Mouse (Mus musculus) CH12.LX (cell line): ENCODE measurements around the gene Myrip. TPM values are rescaled to one million over a fixed set of nuclear protein-coding genes. Genes with fewer than 3 reads are reported as not detected.

Experiments used
- DNase-seq: peaks from one replicate; pipeline ENCODE4 v3.0.0-alpha.2; 2013; ENCODE audit errors: extremely low read depth
- H3K27ac ChIP-seq: 2 replicates; pipeline ENCODE4 v1.5.1; 2012; ENCODE audit warnings: low read depth, mild to moderate bottlenecking, control low read depth, moderate library complexity; ENCODE audit not compliant: insufficient read depth
- H3K27me3 ChIP-seq: replicated peaks from 2 replicates; pipeline ENCODE3; 2012; ENCODE audit warnings: inconsistent platforms
- H3K36me3 ChIP-seq, 2 experiments: replicated peaks in 1 of 2; 2 replicates each; pipeline versions ENCODE3 to v1.6.1; 2012; ENCODE audit warnings: inconsistent platforms in 1 of 2, low read length in 1 of 2, mild to moderate bottlenecking in 1 of 2, mixed read lengths in 1 of 2, moderate library complexity in 1 of 2; ENCODE audit not compliant: control insufficient read depth in 1 of 2, insufficient read depth in 1 of 2
- H3K4me1 ChIP-seq, 2 experiments: 2 replicates each; pipeline ENCODE4 v1.6.1; 2012; ENCODE audit warnings: inconsistent platforms in 1 of 2, moderate library complexity in 1 of 2; ENCODE audit not compliant: insufficient read depth in 2 of 2, control insufficient read depth in 1 of 2
- H3K4me2 ChIP-seq: 2 replicates; pipeline ENCODE4 v1.6.1; 2012; ENCODE audit warnings: low read depth, mild to moderate bottlenecking, control low read depth; ENCODE audit not compliant: poor library complexity, insufficient read depth, severe bottlenecking
- H3K4me3 ChIP-seq, 3 experiments: fragments of 150-350 bp in 1 of 3; sonication (generic) in 1 of 3; replicated peaks in 1 of 3; 2 replicates each; pipeline versions ENCODE3 to v1.5.1; 2011 to 2012; ENCODE audit warnings: low read depth in 2 of 3, low read length in 2 of 3, mild to moderate bottlenecking in 2 of 3, moderate library complexity in 2 of 3, control low read depth in 1 of 3, improper control_type of control experiment in 1 of 3, inconsistent platforms in 1 of 3, mixed read lengths in 1 of 3; ENCODE audit not compliant: poor library complexity in 1 of 3
- H3K79me2 ChIP-seq: replicated peaks from 2 replicates; pipeline ENCODE4 v1.6.1; 2012; ENCODE audit warnings: mild to moderate bottlenecking, moderate library complexity; ENCODE audit not compliant: control insufficient read depth, poor library complexity, insufficient read depth, severe bottlenecking; ENCODE audit errors: extremely low read depth
- H3K9ac ChIP-seq: 2 replicates; pipeline ENCODE4 v1.6.1; 2012; ENCODE audit warnings: low read depth, mild to moderate bottlenecking, control low read depth, moderate library complexity; ENCODE audit not compliant: insufficient read depth
- H3K9me3 ChIP-seq: replicated peaks from 2 replicates; pipeline ENCODE3; 2012; ENCODE audit warnings: low read length, inconsistent platforms, mixed read lengths
- BHLHE40 ChIP-seq: IDR thresholded peaks from 2 replicates; pipeline ENCODE4 v1.6.1; 2011; ENCODE audit warnings: mild to moderate bottlenecking, low read depth, low read length, improper control_type of control experiment
- CHD1 ChIP-seq: IDR thresholded peaks from 2 replicates; pipeline ENCODE4 v1.6.1; 2012; ENCODE audit warnings: low read depth, low read length, improper control_type of control experiment, inconsistent platforms
- CHD2 ChIP-seq: IDR thresholded peaks from 2 replicates; pipeline ENCODE4 v1.6.1; 2011; ENCODE audit warnings: low read length, improper control_type of control experiment
- CTCF ChIP-seq, 2 experiments: IDR thresholded peaks in 1 of 2; conservative IDR thresholded peaks in 1 of 2; 2 replicates each; pipeline ENCODE4 v1.5.1; 2011 to 2012; ENCODE audit warnings: low read depth in 2 of 2, low read length in 2 of 2, improper control_type of control experiment in 1 of 2, inconsistent platforms in 1 of 2, mild to moderate bottlenecking in 1 of 2, moderate library complexity in 1 of 2
- E2F4 ChIP-seq: IDR thresholded peaks from 2 replicates; pipeline ENCODE4 v1.6.1; 2011; ENCODE audit warnings: low read depth, low read length, improper control_type of control experiment; ENCODE audit not compliant: insufficient replicate concordance
- ELF1 ChIP-seq: IDR thresholded peaks from 2 replicates; pipeline ENCODE4 v1.6.1; 2014; ENCODE audit warnings: low read depth, mild to moderate bottlenecking, inconsistent platforms, low read length, improper control_type of control experiment
- EP300 ChIP-seq: IDR thresholded peaks from 2 replicates; pipeline ENCODE4 v1.6.1; 2011; ENCODE audit warnings: low read length, improper control_type of control experiment
- ETS1 ChIP-seq: conservative IDR thresholded peaks from 2 replicates; pipeline ENCODE4 v1.6.1; 2012; ENCODE audit warnings: low read depth, mild to moderate bottlenecking, inconsistent platforms, low read length, improper control_type of control experiment, moderate library complexity
- GABPA ChIP-seq: IDR thresholded peaks from 2 replicates; pipeline ENCODE4 v1.6.1; 2012; ENCODE audit warnings: low read depth, low read length, improper control_type of control experiment, inconsistent platforms; ENCODE audit not compliant: insufficient replicate concordance
- HCFC1 ChIP-seq: IDR thresholded peaks from 2 replicates; pipeline ENCODE4 v1.6.1; 2012; ENCODE audit warnings: low read depth, mild to moderate bottlenecking, inconsistent platforms, low read length, improper control_type of control experiment
- IRF4 ChIP-seq: IDR thresholded peaks from 2 replicates; pipeline ENCODE4 v1.6.1; 2014; ENCODE audit warnings: low read depth, mild to moderate bottlenecking, inconsistent platforms, low read length, improper control_type of control experiment
- JUN ChIP-seq: IDR thresholded peaks from 2 replicates; pipeline ENCODE4 v1.6.1; 2011; ENCODE audit warnings: low read depth, mild to moderate bottlenecking, low read length, improper control_type of control experiment, moderate library complexity; ENCODE audit not compliant: insufficient read depth
- JUND ChIP-seq: conservative IDR thresholded peaks from 2 replicates; pipeline ENCODE4 v1.6.1; 2011; ENCODE audit warnings: low read depth, low read length, improper control_type of control experiment
- KAT2A ChIP-seq: IDR thresholded peaks from 2 replicates; pipeline ENCODE4 v1.6.1; 2012; ENCODE audit warnings: low read length, improper control_type of control experiment, inconsistent platforms; ENCODE audit not compliant: insufficient replicate concordance
- MAFK ChIP-seq: IDR thresholded peaks from 2 replicates; pipeline ENCODE4 v1.6.1; 2011; ENCODE audit warnings: low read length, improper control_type of control experiment; ENCODE audit not compliant: insufficient replicate concordance
- MAX ChIP-seq: IDR thresholded peaks from 2 replicates; pipeline ENCODE4 v1.6.1; 2011; ENCODE audit warnings: low read length, improper control_type of control experiment
- MAZ ChIP-seq: IDR thresholded peaks from 2 replicates; pipeline ENCODE4 v1.6.1; 2012; ENCODE audit warnings: low read depth, mild to moderate bottlenecking, inconsistent platforms, low read length, improper control_type of control experiment, moderate library complexity
- MEF2A ChIP-seq: IDR thresholded peaks from 2 replicates; pipeline ENCODE4 v1.6.1; 2014; ENCODE audit warnings: low read depth, mild to moderate bottlenecking, inconsistent platforms, low read length, improper control_type of control experiment, borderline replicate concordance
- MXI1 ChIP-seq: IDR thresholded peaks from 2 replicates; pipeline ENCODE4 v1.6.1; 2011; ENCODE audit warnings: mild to moderate bottlenecking, low read depth, low read length, improper control_type of control experiment
- MYC ChIP-seq: IDR thresholded peaks from 2 replicates; pipeline ENCODE4 v1.6.1; 2011; ENCODE audit warnings: low read depth, mild to moderate bottlenecking, improper control_type of control experiment, low read length
- NELFE ChIP-seq: IDR thresholded peaks from 2 replicates; pipeline ENCODE4 v1.6.1; 2011; ENCODE audit warnings: low read depth, low read length, improper control_type of control experiment
- NRF1 ChIP-seq: IDR thresholded peaks from 2 replicates; pipeline ENCODE4 v1.6.1; 2014; ENCODE audit warnings: low read depth, mild to moderate bottlenecking, inconsistent platforms, low read length, improper control_type of control experiment, moderate library complexity
- PAX5 ChIP-seq: IDR thresholded peaks from 2 replicates; pipeline ENCODE4 v1.6.1; 2012; ENCODE audit warnings: low read length, inconsistent platforms, mixed read lengths
- POLR2A ChIP-seq: IDR thresholded peaks from 2 replicates; pipeline ENCODE4 v1.6.1; 2011; ENCODE audit warnings: low read depth, mild to moderate bottlenecking, improper control_type of control experiment, low read length
- POLR2AphosphoS2 ChIP-seq: IDR thresholded peaks from 2 replicates; pipeline ENCODE4 v1.6.1; 2011; ENCODE audit warnings: low read depth, low read length, improper control_type of control experiment
- RAD21 ChIP-seq: IDR thresholded peaks from 2 replicates; pipeline ENCODE4 v1.6.1; 2011; ENCODE audit warnings: low read depth, mild to moderate bottlenecking, low read length, improper control_type of control experiment, moderate library complexity
- RCOR1 ChIP-seq: conservative IDR thresholded peaks from 2 replicates; pipeline ENCODE4 v1.6.1; 2012; ENCODE audit warnings: low read depth, mild to moderate bottlenecking, inconsistent platforms, low read length, improper control_type of control experiment
- SIN3A ChIP-seq: IDR thresholded peaks from 2 replicates; pipeline ENCODE4 v1.6.1; 2012; ENCODE audit warnings: low read length, improper control_type of control experiment, inconsistent platforms
- SMC3 ChIP-seq: IDR thresholded peaks from 2 replicates; pipeline ENCODE4 v1.6.1; 2011; ENCODE audit warnings: low read depth, low read length, improper control_type of control experiment
- TBP ChIP-seq: conservative IDR thresholded peaks from 2 replicates; pipeline ENCODE4 v1.6.1; 2011; ENCODE audit warnings: low read depth, low read length, improper control_type of control experiment
- TCF12 ChIP-seq: IDR thresholded peaks from 2 replicates; pipeline ENCODE4 v1.6.1; 2014; ENCODE audit warnings: low read depth, mild to moderate bottlenecking, inconsistent platforms, low read length, improper control_type of control experiment
- UBTF ChIP-seq: IDR thresholded peaks from 2 replicates; pipeline ENCODE4 v1.6.1; 2012; ENCODE audit warnings: low read depth, mild to moderate bottlenecking, inconsistent platforms, low read length, improper control_type of control experiment, moderate library complexity
- USF1 ChIP-seq: IDR thresholded peaks from 2 replicates; pipeline ENCODE4 v1.6.1; 2014; ENCODE audit warnings: low read depth, mild to moderate bottlenecking, inconsistent platforms, low read length, improper control_type of control experiment
- USF2 ChIP-seq: conservative IDR thresholded peaks from 2 replicates; pipeline ENCODE4 v1.6.1; 2011; ENCODE audit warnings: low read depth, low read length, improper control_type of control experiment
- ZC3H11A ChIP-seq: IDR thresholded peaks from 2 replicates; pipeline ENCODE4 v1.6.1; 2012; ENCODE audit warnings: low read depth, mild to moderate bottlenecking, inconsistent platforms, low read length, improper control_type of control experiment
- ZKSCAN1 ChIP-seq: IDR thresholded peaks from 2 replicates; pipeline ENCODE4 v1.6.1; 2012; ENCODE audit warnings: low read depth, inconsistent platforms, low read length, improper control_type of control experiment, borderline replicate concordance
- ZMIZ1 ChIP-seq: IDR thresholded peaks from 2 replicates; pipeline ENCODE4 v1.6.1; 2012; ENCODE audit warnings: low read depth, mild to moderate bottlenecking, inconsistent platforms, low read length, improper control_type of control experiment
- ZNF384 ChIP-seq: IDR thresholded peaks from 2 replicates; pipeline ENCODE4 v1.6.1; 2012; ENCODE audit warnings: low read depth, low read length, improper control_type of control experiment, inconsistent platforms
- dilution Hi-C: fragments of 300-500 bp; cut with MboI; formaldehyde crosslinking; loops from 2 replicates; pipeline ENCODE4 v1.14.3; 2020; ENCODE audit warnings: low sequenced_read_pairs; ENCODE audit not compliant: extremely low pct_unique_long_range_greater_than_20kb, extremely low pct_ligation_motif_present
- in situ Hi-C: fragments of 300-500 bp; cut with MboI; formaldehyde crosslinking; loops from 3 replicates; pipeline ENCODE4 v1.14.3; 2019; ENCODE audit warnings: low sequenced_read_pairs, low pct_ligation_motif_present, low pct_unique_long_range_greater_than_20kb, mixed read lengths
- polyA plus RNA-seq: library from polyadenylated mRNA; unstranded; fragments of >175 nt; gene quantifications from 2 replicates; pipeline ENCODE4 v1.2.1, GENCODE M21; 2012; ENCODE audit warnings: low read depth; ENCODE audit not compliant: insufficient read length
- total RNA-seq, 2 experiments: library from RNA; depleted of rRNA; stranded (reverse); fragments of 300-350 nt in 1 of 2; fragments of >200 nt in 1 of 2; gene quantifications; 2 replicates each; pipeline ENCODE4 v1.2.3; 2012 to 2014

The Myrip gene
- total and polyA plus RNA-seq, 3 experiments: not detected

GRCm38 (mm10) chr9:120371633-120372032, 70.3 kb downstream of the Myrip start:
- no peaks in the 10 kb centered on the region for H3K79me2 ChIP-seq
- H3K4me3 ChIP-seq: no peak overlapping the region
- in situ Hi-C loops (loop anchor here (10.0 kb wide), 1 partner anchor 167 kb away; no protein-coding TSS in a partner anchor), dilution Hi-C loops (no loop called here)
- H3K27ac ChIP-seq: peak overlapping the region; percentile 92
- H3K4me2 ChIP-seq: peak overlapping the region; percentile 11
- TF ChIP-seq RCOR1: 0 out of 2 replicates have a peak, but pooled peaks have one; percentile 58
- TF ChIP-seq HCFC1: no peak
- TF ChIP-seq USF1: no peak
- TF ChIP-seq TBP: no peak
- TF ChIP-seq ELF1: no peak
- TF ChIP-seq CTCF (conservative IDR thresholded peaks at IDR 0.05 in 1 of 2, IDR thresholded peaks at IDR 0.05 in 1 of 2; ENCODE audit: low read depth in 2 of 2, low read length in 2 of 2): no peak
- no peak for TF ChIP-seq CHD1
- TF ChIP-seq SMC3: no peak
- TF ChIP-seq POLR2AphosphoS2: no peak
- TF ChIP-seq NELFE: no peak
- TF ChIP-seq GABPA: no peak
- no peak for TF ChIP-seq MXI1
- no peak for TF ChIP-seq KAT2A
- TF ChIP-seq NRF1: no peak
- TF ChIP-seq UBTF: no peak
- no peak for TF ChIP-seq MAFK
- TF ChIP-seq MAZ: 0 out of 2 replicates have a peak, but pooled peaks have one; percentile 36
- no peak for TF ChIP-seq ZC3H11A
- no peak for TF ChIP-seq MAX
- peak; percentile 63; the same call in 1 of the 2 replicates for TF ChIP-seq JUN
- TF ChIP-seq EP300: peak; percentile 89
- TF ChIP-seq JUND: peak; percentile 77
- no peak for TF ChIP-seq ZNF384
- TF ChIP-seq ZMIZ1: no peak
- TF ChIP-seq ETS1: peak; percentile 74
- TF ChIP-seq BHLHE40: peak; percentile 79
- no peak for TF ChIP-seq PAX5
- TF ChIP-seq TCF12: peak; percentile 82
- TF ChIP-seq MYC: no peak
- TF ChIP-seq POLR2A: peak; percentile 35; the same call in 1 of the 2 replicates
- TF ChIP-seq RAD21: no peak; the same call in 1 of the 2 replicates
- TF ChIP-seq USF2: no peak
- TF ChIP-seq MEF2A: peak; percentile 72; the same call in 1 of the 2 replicates
- TF ChIP-seq CHD2: peak; percentile 67
- no peak for TF ChIP-seq E2F4
- TF ChIP-seq SIN3A: no peak
- no peak for TF ChIP-seq ZKSCAN1
- peak; percentile 97 for TF ChIP-seq IRF4
- no peaks in the 10 kb centered on the region for H3K27me3 ChIP-seq
- H3K9ac ChIP-seq: no peak overlapping the region; the same call in 1 of the 2 replicates
- peak; percentile 82 for DNase-seq
- H3K4me1 ChIP-seq: peaks cover 17 to 46% of the 10 kb centered on the region in 2 experiments
- H3K36me3 ChIP-seq: no peaks in the 10 kb centered on the region
- peaks cover 12% of the 10 kb centered on the region for H3K9me3 ChIP-seq
